Mouse (Mus musculus) T-helper 17 cell (primary cell): ENCODE results near the gene Spry2.

Experiments used
- in situ Hi-C, 2 experiments: fragments of 300-600 bp; cut with MboI, MseI; formaldehyde crosslinking; loops; 1 replicate in 1 of 2; 2 replicates in 1 of 2; pipeline ENCODE4 v1.15.1; 2025; ENCODE audit warnings: high pct_unique_total_duplicates in 2 of 2

The Spry2 gene

GRCm38 (mm10) chr14:105894971-105895873 lies 1.4 kb downstream of the Spry2 start:
- in situ Hi-C loops = loop anchor here in 1 of 2 experiments (5.0 kb wide), 2 partner anchors 498 to 658 kb away; no protein-coding TSS in a partner anchor

GRCm38 (mm10) chr14:105893623-105893995 lies 3.0 kb downstream of the Spry2 start:
- in situ Hi-C loops = loop anchor here in 1 of 2 experiments (5.0 kb wide), 1 partner anchor 496 kb away; no protein-coding TSS in a partner anchor

DNA sequence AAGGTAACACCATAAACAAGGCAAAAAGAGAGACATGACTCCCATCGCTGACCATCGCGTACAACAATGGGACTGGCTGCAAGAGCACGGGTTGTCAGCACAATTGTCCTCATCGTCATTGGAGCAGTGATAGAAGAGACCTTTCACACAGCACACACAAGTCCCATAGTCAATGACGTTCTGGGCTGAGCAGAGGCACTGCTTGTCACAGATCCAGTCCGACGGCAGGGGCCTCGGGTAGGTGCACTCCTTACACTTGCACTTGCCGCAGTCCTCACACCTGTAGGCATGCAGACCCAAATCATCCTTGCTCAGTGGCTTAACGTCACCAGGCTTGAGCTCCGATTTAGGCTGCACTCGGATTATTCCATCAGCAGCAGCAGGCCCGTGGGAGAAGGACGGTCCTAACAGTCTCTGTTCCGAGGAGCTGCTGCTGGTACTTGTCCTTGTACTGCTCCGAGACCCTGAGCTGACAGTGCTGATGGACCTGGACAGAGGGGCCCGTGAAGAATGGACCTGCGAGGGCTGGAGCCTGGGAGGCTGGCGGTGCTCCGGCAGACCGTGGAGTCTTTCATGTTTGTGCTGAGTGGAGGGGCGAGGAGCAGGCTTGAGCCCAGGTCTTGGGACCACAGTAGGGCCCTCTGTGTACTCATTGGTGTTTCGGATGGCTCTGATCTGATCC lies 3.5 kb downstream of the Spry2 start:
- in situ Hi-C loops = loop anchor here in 1 of 2 experiments (5.0 kb wide), 1 partner anchor 496 kb away; no protein-coding TSS in a partner anchor

- in situ Hi-C loops = loop anchor here in 1 of 2 experiments (5.0 kb wide), 1 partner anchor 493 kb away; no protein-coding TSS in a partner anchor
Observed at GRCm38 (mm10) chr14:105890516-105891231, 5.9 kb downstream of the Spry2 start.

- in situ Hi-C loops = no loop called here
Observed at GRCm38 (mm10) chr14:105886643-105887374, 9.8 kb downstream of the Spry2 start.

DNA sequence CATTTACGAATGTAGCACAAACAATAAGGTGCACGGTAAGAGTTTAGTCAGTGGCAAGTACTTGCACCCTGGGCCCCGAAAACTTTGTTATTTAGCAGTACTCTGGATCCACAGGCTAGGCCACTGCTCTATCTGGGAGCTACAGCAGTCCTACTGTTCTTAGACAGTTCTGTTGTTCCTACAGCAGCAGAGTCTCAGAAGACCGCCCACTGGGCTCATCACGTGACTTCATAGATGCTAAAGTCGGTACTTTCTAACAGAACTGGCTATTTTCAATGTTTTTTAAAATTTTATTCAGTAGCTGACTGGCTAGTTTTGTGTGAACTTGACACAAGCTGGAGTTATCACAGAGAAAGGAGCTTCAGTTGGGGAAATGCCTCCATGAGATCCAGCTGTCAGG lies 11.4 kb downstream of the Spry2 start:
- in situ Hi-C loops = no loop called here

DNA sequence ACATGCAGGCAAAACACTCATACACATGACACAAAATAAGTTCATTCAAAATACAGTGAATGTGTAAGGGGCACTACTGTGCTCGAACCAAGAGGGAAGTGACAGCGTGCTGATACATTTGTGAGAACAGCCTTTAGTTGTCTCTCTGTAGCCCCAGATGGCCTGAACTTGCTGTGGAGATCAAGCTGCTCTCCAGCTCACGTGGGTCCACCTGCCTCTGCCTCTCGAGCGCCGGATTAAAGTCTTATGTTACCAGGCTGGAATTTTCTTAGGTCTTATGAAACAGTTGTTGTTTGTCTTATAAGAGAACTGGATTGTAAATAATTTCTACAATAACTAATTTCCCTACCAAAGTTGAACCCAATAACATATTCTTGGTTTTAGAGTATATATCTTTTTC lies 13.4 kb downstream of the Spry2 start:
- in situ Hi-C loops = no loop called here

GRCm38 (mm10) chr14:105878359-105878758 lies 18.3 kb downstream of the Spry2 start:
- in situ Hi-C loops = no loop called here

DNA sequence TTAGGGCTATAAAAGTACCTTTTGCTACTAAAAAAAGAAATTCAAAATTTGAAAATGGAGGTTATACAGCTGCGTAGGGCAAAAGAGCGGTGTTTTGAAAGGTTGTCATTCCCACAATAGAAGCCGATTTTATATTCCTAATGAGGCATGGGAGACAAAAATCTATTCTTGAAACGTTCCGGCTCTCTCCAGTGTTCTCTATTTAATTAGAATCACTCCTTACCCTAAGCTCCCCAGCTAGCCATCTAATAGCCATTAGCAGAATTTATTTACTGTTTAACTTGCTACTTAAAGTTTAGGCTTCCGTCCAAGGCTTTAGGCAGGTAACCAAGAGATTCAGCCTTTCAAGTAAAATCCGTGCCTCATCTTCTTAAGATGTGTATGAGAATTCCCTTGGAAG lies 20.2 kb downstream of the Spry2 start:
- in situ Hi-C loops = no loop called here

GRCm38 (mm10) chr14:105870370-105870936 lies 26.2 kb downstream of the Spry2 start:
- in situ Hi-C loops = no loop called here

GRCm38 (mm10) chr14:105865381-105865938 lies 31.2 kb downstream of the Spry2 start:
- in situ Hi-C loops = loop anchor here in 1 of 2 experiments (5.0 kb wide), 1 partner anchor 113 kb away; no protein-coding TSS in a partner anchor

DNA sequence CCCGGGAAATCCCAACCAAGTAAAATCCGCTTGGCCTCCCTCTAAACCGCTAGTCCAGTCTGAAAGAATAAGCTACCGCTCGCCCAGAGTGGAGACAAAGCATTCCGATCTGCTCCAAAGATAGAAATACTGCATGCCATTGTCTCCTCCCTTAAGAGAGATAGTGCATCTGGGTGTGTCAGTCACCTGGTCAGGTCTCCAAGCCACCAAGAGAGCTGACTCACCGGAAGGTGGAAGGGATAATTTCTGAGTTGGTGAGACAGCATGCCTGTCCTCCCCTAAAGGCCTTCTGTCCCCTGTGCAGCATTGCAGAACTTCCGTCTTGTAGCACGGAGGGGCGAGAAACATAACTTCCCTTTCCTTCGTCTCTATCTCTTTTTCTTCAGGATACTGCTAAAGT lies 34.4 kb downstream of the Spry2 start:
- in situ Hi-C loops = no loop called here

GRCm38 (mm10) chr14:105860920-105861319 lies 35.7 kb downstream of the Spry2 start:
- in situ Hi-C loops = no loop called here

- in situ Hi-C loops = no loop called here
Observed at GRCm38 (mm10) chr14:105860276-105860675, 36.3 kb downstream of the Spry2 start.

GRCm38 (mm10) chr14:105859876-105860275 lies 36.7 kb downstream of the Spry2 start:
- in situ Hi-C loops = no loop called here

- in situ Hi-C loops = no loop called here
Observed at GRCm38 (mm10) chr14:105859368-105859767, 37.3 kb downstream of the Spry2 start.

- in situ Hi-C loops = no loop called here
Observed at GRCm38 (mm10) chr14:105858935-105859334, 37.7 kb downstream of the Spry2 start.

- in situ Hi-C loops = no loop called here
Observed at GRCm38 (mm10) chr14:105851359-105852067, 45.1 kb downstream of the Spry2 start.
